Mouse (Mus musculus) cerebellum, postnatal 4 days (tissue): Measurements from ENCODE around the gene Pheta2.
"Not testable (repeated sequence)": the region's sequence is repeated elsewhere in the genome, so short reads cannot be mapped to it uniquely, and the experiment has no call there.

Source experiments
- DNase-seq, 2 experiments: peaks; one replicate each; pipeline ENCODE4 v3.0.0; 2022; ENCODE audit warnings: low spot score in 2 of 2, mixed read lengths in 1 of 2

The Pheta2 gene

GRCm38 (mm10) chr15:82343368-82344287, 4.9 kb downstream of the Pheta2 start:
- DNase-seq, result no peak

- DNase-seq, result no peak
These were observed 6.2 kb downstream of the Pheta2 start for GRCm38 (mm10) chr15:82344971-82345370.

GRCm38 (mm10) chr15:82345820-82346470, 7.2 kb downstream of the Pheta2 start:
- DNase-seq, result peak; percentile 87 to 95

- DNase-seq, result no peak
These were observed 8.0 kb downstream of the Pheta2 start for GRCm38 (mm10) chr15:82346580-82347302.

- DNase-seq, result no peak
These were observed 8.5 kb downstream of the Pheta2 start for GRCm38 (mm10) chr15:82347303-82347676.

GRCm38 (mm10) chr15:82347852-82348251, 9.1 kb downstream of the Pheta2 start:
- no peak for DNase-seq

- no peak for DNase-seq
These were observed 9.7 kb downstream of the Pheta2 start for GRCm38 (mm10) chr15:82348258-82348998.

GRCm38 (mm10) chr15:82348999-82349341, 10.2 kb downstream of the Pheta2 start:
- DNase-seq, result no peak

GRCm38 (mm10) chr15:82350349-82350748, 11.6 kb downstream of the Pheta2 start:
- no peak for DNase-seq

- no peak for DNase-seq
These were observed 12.7 kb downstream of the Pheta2 start for GRCm38 (mm10) chr15:82351480-82351879.

- no peak for DNase-seq
These were observed 14.5 kb downstream of the Pheta2 start for GRCm38 (mm10) chr15:82353078-82353744.

GRCm38 (mm10) chr15:82353745-82354113, 15.0 kb downstream of the Pheta2 start:
- no peak for DNase-seq

GRCm38 (mm10) chr15:82354126-82354945, 15.6 kb downstream of the Pheta2 start, which contains the start of gene Ndufa6:
Ndufa6 (minus strand) TSS chr15:82354322.
- peak; percentile 95 to 98 for DNase-seq

- no peak for DNase-seq
These were observed 19.9 kb downstream of the Pheta2 start for GRCm38 (mm10) chr15:82358431-82359260.

GRCm38 (mm10) chr15:82361459-82362018, 22.8 kb downstream of the Pheta2 start:
- no peak for DNase-seq

- DNase-seq, result no peak
These were observed 23.5 kb downstream of the Pheta2 start for GRCm38 (mm10) chr15:82362234-82362633.

GRCm38 (mm10) chr15:82363801-82364200, 25.1 kb downstream of the Pheta2 start:
- not testable (repeated sequence) for DNase-seq

- DNase-seq, result not testable (repeated sequence)
These were observed 25.8 kb downstream of the Pheta2 start for GRCm38 (mm10) chr15:82364561-82364960.

GRCm38 (mm10) chr15:82368146-82368545, 29.4 kb downstream of the Pheta2 start:
- no peak for DNase-seq
